Mouse (Mus musculus): ENCODE data around the gene Dnah6. TPM values are rescaled to one million over a fixed set of nuclear protein-coding genes. Genes with fewer than 3 reads are reported as not detected.

Dnah6 gene
- polyA plus RNA-seq, 1 experiment from 2014 or later = 0.95 TPM

DNA sequence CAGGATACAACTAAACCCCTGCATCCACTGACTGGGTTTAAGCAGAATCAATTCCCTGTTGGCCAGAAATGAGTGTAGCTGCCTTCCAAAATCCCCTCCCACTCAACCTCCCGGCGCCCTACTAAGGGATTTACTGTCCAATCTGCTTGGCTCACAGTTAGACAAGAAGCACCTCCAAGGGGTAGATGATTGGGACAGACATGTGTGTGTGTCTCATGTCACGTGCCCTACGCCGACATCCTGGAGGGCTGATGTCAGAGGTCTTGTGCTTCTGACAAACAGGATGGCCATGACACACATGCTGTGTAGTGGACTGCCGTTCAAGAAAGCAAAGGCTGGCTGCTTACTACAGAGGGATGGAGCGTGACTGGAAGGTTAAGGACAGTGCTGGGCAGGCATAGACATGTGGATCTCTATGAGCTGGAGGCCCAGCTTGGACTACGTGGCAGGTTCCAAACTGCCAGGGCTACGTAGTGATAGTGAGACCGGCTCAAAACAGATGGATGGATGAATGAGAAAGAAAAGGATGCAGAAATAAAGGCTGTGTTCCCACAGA, 202.6 kb downstream of the Dnah6 start:
- Histone ChIP-seq H3K9me3 (ENCODE audit: low read length) (no peaks in the 10 kb centered on the region), H3K36me3 (ENCODE audit: insufficient read depth, low read length) (no peaks in the 10 kb centered on the region), H3K27ac (ENCODE audit: low read length) (no peak overlapping the region), H3K4me3 (ENCODE audit: low read depth, low read length) (no peak overlapping the region), H3K4me2 (replicated peaks; ENCODE audit: low read depth, low read length) (no peak overlapping the region), H3K9ac (replicated peaks; ENCODE audit: low read depth) (no peak overlapping the region), H3K27me3 (replicated peaks; ENCODE audit: insufficient read depth, low read length) (no peaks in the 10 kb centered on the region), H3K4me1 (ENCODE audit: insufficient read depth, low read depth, low read length) (no peaks in the 10 kb centered on the region)
- DNase-seq (ENCODE audit: low spot score) (no peak), ATAC-seq (no peak)
- no peak for TF ChIP-seq CTCF (IDR thresholded peaks at IDR 0.05)
- no peak for TF ChIP-seq EP300 (IDR thresholded peaks at IDR 0.05)
- 79% methylated on average over 10 of the region's 10 CpGs for WGBS

DNA sequence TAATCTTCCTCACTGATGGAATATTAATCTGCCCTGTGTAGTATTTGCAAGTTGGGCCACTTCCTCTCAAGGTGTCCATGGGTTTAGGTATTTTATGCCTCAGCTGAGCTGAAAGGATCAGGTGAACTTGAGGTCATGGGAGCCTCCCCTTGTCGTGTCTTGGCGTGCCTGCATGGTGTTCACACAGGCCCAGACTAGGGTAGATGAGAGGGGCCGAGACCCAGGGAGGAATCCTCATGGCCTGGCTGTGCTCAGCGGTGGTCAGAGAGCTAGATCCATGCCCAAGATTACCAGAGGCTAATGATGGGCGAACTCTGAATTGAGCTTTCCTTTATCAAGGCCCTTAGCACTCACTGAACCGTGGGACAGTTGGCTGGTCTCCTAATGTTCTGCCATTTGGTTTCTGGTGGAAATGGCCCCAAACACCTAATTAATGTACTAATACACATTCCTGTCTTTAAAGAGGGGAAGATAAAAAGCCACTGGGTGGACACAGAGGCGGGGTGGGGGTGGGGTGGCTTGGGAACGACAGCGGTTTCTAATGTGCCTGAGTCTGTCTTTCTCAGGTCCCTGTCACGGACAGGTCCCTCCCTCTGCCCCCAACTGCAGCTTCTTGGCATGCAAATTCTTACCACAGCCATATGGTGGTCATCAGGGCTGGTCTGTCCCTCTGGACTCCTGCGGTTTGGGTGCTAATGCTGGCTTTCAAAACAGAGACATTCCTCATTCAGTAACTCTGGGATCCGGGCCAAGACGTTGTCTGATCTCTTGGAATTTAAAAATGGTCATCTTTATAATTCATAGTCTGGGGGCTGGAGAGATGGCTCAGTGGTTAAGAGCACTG, 206.9 kb downstream of the Dnah6 start:
- peak; percentile 83 for ATAC-seq

DNA sequence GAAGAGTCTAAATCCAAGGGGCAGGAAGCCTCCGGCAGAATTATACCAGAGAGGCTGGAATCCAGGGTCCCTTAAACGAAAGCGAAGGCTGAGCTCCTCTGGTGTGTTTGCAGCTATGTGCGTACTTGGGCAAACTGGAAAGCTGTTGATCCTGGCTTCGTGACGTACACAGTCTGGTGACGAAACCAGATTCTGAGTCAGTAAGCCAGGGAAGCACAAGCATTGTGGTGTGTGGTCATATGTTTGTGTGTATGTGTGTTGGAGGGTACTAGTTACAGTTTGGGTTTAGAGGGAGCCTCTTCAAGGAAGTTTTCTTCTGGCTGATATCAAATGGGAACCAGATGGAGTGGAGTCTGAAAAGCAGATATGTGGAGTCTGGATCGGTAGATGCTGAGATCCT, 208.5 kb downstream of the Dnah6 start:
- no peak overlapping the region for H3K9ac ChIP-seq (replicated peaks; ENCODE audit: low read depth)
- WGBS = 60% methylated on average over 8 of the region's 8 CpGs
- DNase-seq (ENCODE audit: low spot score) (peak; percentile 82), ATAC-seq (peak; percentile 71)
- H3K4me3 ChIP-seq (ENCODE audit: low read depth, low read length) = no peak overlapping the region
- no peaks in the 10 kb centered on the region for H3K27me3 ChIP-seq (replicated peaks; ENCODE audit: insufficient read depth, low read length)
- no peak overlapping the region for H3K4me2 ChIP-seq (replicated peaks; ENCODE audit: low read depth, low read length)
- H3K36me3 ChIP-seq (ENCODE audit: insufficient read depth, low read length) = no peaks in the 10 kb centered on the region
- peak overlapping the region; percentile 69 for H3K27ac ChIP-seq (ENCODE audit: low read length)
- TF ChIP-seq CTCF (IDR thresholded peaks at IDR 0.05) = no peak
- TF ChIP-seq EP300 (IDR thresholded peaks at IDR 0.05) = no peak
- no peaks in the 10 kb centered on the region for H3K4me1 ChIP-seq (ENCODE audit: insufficient read depth, low read depth, low read length)
- H3K9me3 ChIP-seq (ENCODE audit: low read length) = no peaks in the 10 kb centered on the region

More for the DNA sequence above, 206.9 kb downstream of the Dnah6 start:
- Histone ChIP-seq H3K4me3 (ENCODE audit: low read depth, low read length) (no peak overlapping the region), H3K36me3 (ENCODE audit: insufficient read depth, low read length) (no peaks in the 10 kb centered on the region), H3K9ac (replicated peaks; ENCODE audit: low read depth) (no peak overlapping the region), H3K4me1 (ENCODE audit: insufficient read depth, low read depth, low read length) (no peaks in the 10 kb centered on the region), H3K4me2 (replicated peaks; ENCODE audit: low read depth, low read length) (no peak overlapping the region), H3K27ac (ENCODE audit: low read length) (peak overlapping the region; percentile 59), H3K9me3 (ENCODE audit: low read length) (no peaks in the 10 kb centered on the region), H3K27me3 (replicated peaks; ENCODE audit: insufficient read depth, low read length) (no peaks in the 10 kb centered on the region)
- peak; percentile 90 for DNase-seq (ENCODE audit: low spot score)
- WGBS = 58% methylated on average over 13 of the region's 13 CpGs
- peak; percentile 59 for TF ChIP-seq EP300 (IDR thresholded peaks at IDR 0.05)
- TF ChIP-seq CTCF (IDR thresholded peaks at IDR 0.05) = no peak

DNA sequence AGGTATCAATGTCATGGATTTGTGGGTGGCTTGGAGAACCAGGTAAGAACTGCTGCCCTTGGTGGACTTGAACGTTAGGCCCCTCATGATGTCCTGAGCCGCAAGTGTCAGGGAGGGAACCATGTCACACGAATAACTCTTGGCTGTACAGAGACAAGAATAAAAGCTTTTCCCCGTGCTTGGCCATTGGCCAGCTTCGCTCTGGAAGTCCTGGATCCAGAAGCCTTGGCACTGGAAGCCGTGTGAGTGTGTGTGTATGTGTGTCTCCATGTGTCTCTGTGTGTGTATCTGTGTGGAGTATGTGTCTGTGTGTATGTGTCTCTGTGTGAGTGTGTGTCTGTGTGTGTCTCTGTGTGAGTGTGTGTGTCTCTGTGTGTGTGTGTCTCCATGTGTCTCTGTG, 209.6 kb downstream of the Dnah6 start:
- Histone ChIP-seq H3K9ac (replicated peaks; ENCODE audit: low read depth) (no peak overlapping the region), H3K4me3 (ENCODE audit: low read depth, low read length) (no peak overlapping the region), H3K27ac (ENCODE audit: low read length) (no peak overlapping the region), H3K4me1 (ENCODE audit: insufficient read depth, low read depth, low read length) (no peaks in the 10 kb centered on the region), H3K4me2 (replicated peaks; ENCODE audit: low read depth, low read length) (no peak overlapping the region), H3K9me3 (ENCODE audit: low read length) (no peaks in the 10 kb centered on the region), H3K36me3 (ENCODE audit: insufficient read depth, low read length) (no peaks in the 10 kb centered on the region), H3K27me3 (replicated peaks; ENCODE audit: insufficient read depth, low read length) (no peaks in the 10 kb centered on the region)
- TF ChIP-seq CTCF (IDR thresholded peaks at IDR 0.05) = no peak
- TF ChIP-seq EP300 (IDR thresholded peaks at IDR 0.05) = no peak
- DNase-seq (ENCODE audit: low spot score) (peak; percentile 52), ATAC-seq (0 out of 2 replicates have a peak, but pooled peaks have one; percentile 9)
- WGBS = 31% methylated on average over 6 of the region's 6 CpGs

DNA sequence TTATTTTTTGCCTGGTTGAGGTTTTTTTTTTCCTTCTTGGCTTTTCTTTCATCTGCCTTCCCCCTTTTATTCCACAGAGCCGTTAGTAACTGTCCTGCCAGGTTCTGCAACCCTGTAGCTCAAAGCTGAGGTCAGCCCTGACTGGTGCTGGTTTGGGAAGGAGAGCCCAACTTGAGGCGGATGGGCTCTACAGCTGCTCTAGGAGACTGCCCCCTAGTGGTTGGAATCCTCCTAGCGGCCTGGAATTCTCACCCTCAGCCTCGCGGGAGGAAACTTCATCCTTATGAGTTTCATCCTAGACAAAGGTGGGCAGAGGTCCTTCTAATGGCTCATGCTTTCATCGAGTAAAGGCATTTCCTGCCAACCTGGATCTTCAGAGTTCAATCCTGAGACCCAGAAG, 211.4 kb downstream of the Dnah6 start:
- H3K4me2 ChIP-seq (replicated peaks; ENCODE audit: low read depth, low read length) = no peak overlapping the region
- DNase-seq (ENCODE audit: low spot score) (peak; percentile 69), ATAC-seq (no peak)
- 36% methylated on average over 6 of the region's 6 CpGs for WGBS
- H3K4me1 ChIP-seq (ENCODE audit: insufficient read depth, low read depth, low read length) = no peaks in the 10 kb centered on the region
- no peak overlapping the region for H3K4me3 ChIP-seq (ENCODE audit: low read depth, low read length)
- no peaks in the 10 kb centered on the region for H3K36me3 ChIP-seq (ENCODE audit: insufficient read depth, low read length)
- TF ChIP-seq EP300 (IDR thresholded peaks at IDR 0.05) (no peak), CTCF (IDR thresholded peaks at IDR 0.05) (peak; percentile 85)
- H3K9ac ChIP-seq (replicated peaks; ENCODE audit: low read depth) = no peak overlapping the region
- no peak overlapping the region for H3K27ac ChIP-seq (ENCODE audit: low read length)
- H3K9me3 ChIP-seq (ENCODE audit: low read length) = no peaks in the 10 kb centered on the region
- H3K27me3 ChIP-seq (replicated peaks; ENCODE audit: insufficient read depth, low read length) = no peaks in the 10 kb centered on the region

DNA sequence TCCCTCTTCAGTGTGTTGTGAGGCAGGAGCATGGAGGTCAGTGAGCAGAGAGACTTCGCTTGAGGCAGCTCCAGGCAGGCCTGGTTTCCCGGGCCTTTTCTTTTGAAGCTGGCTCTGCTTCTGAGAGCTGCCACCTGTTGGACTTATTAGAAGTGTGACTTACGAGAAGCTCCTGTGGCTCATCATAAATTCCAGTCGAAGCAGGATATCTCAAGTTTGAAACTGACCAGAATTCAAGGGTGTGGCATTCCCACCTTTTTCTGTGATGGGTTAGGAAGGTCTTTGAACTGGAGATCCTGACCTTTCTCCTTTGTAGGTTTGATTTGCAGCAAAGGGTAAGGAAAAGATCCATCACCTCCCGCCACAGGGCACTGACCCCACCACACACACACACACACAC, 217.8 kb downstream of the Dnah6 start:
- no peaks in the 10 kb centered on the region for H3K36me3 ChIP-seq (ENCODE audit: insufficient read depth, low read length)
- no peak overlapping the region for H3K4me3 ChIP-seq (ENCODE audit: low read depth, low read length)
- ATAC-seq (no peak), DNase-seq (ENCODE audit: low spot score) (no peak)
- no peaks in the 10 kb centered on the region for H3K4me1 ChIP-seq (ENCODE audit: insufficient read depth, low read depth, low read length)
- H3K27me3 ChIP-seq (replicated peaks; ENCODE audit: insufficient read depth, low read length) = no peaks in the 10 kb centered on the region
- TF ChIP-seq EP300 (IDR thresholded peaks at IDR 0.05) = no peak
- no peak for TF ChIP-seq CTCF (IDR thresholded peaks at IDR 0.05)
- no peak overlapping the region for H3K9ac ChIP-seq (replicated peaks; ENCODE audit: low read depth)
- H3K9me3 ChIP-seq (ENCODE audit: low read length) = no peaks in the 10 kb centered on the region
- 51% methylated on average over 5 of the region's 5 CpGs for WGBS
- no peak overlapping the region for H3K4me2 ChIP-seq (replicated peaks; ENCODE audit: low read depth, low read length)
- no peak overlapping the region for H3K27ac ChIP-seq (ENCODE audit: low read length)

All from lung, postnatal 0 days (tissue).